Mouse (Mus musculus): ENCODE data around the gene Gmds. TPM values are rescaled to one million over a fixed set of nuclear protein-coding genes. Genes with fewer than 3 reads are reported as not detected.
A peak's percentile ranks its signal among the peaks of the same experiment; 100 is the strongest.

Gmds gene
- polyA plus RNA-seq, 1 experiment, result 10.6 TPM

DNA sequence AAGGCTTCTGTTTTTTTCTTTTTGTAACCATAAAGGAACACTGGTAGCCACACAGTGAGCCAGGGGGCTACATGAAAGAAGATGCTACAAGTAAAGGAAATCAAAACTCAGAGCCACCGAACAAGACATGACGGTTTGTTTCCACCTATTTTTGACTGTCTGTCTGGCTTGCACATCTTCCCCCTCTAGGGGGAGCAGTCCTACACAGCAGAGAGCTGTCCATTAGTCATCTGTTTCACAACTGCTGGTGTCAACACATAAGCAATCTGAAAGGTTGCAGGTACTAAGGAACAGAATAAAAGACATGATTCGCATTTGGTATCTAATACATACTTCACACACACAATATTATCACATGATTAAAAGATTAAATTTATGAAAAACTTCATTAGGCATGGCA is 25.9 kb downstream of the Gmds start:
- no peak overlapping the region for H3K27ac ChIP-seq (ENCODE audit: insufficient read depth, low read length)
- no peak overlapping the region for H3K4me3 ChIP-seq (ENCODE audit: low read depth, low read length)
- H3K9me3 ChIP-seq (replicated peaks; ENCODE audit: control insufficient read depth, insufficient read depth, low read length, poor library complexity, severe bottlenecking), result no peaks in the 10 kb centered on the region
- no peak overlapping the region for H3K9ac ChIP-seq (ENCODE audit: low read depth, poor library complexity, severe bottlenecking)
- H3K27me3 ChIP-seq (ENCODE audit: control insufficient read depth, insufficient read depth, low read length, poor library complexity, severe bottlenecking), result no peaks in the 10 kb centered on the region
- TF ChIP-seq POLR2A (IDR thresholded peaks at IDR 0.05; ENCODE audit: insufficient read depth, low read length) (no peak), CTCF (IDR thresholded peaks at IDR 0.05; ENCODE audit: low read depth, low read length) (peak; percentile 13)
- no peaks in the 10 kb centered on the region for H3K36me3 ChIP-seq (ENCODE audit: control insufficient read depth, insufficient read depth, low read length, poor library complexity, severe bottlenecking)
- no peaks in the 10 kb centered on the region for H3K4me1 ChIP-seq (ENCODE audit: control insufficient read depth, insufficient read depth, low read length)

DNA sequence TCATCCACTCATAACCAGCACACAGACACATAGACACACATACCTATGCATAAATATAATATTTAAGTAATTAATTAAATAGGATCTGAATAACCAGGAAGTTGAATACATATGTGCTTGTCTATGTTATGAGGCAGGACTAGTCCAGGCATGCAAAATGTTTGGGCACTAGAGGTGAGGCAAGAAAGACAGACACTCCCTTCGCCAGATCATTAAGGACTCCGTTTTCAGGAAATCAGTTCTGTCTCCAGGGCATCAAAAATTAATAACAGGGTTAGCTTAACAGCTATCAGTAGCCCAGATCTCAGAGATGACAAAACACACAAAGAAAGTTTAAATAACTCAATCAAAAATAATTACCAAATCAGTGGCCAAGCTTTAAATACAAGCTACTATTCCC is 27.1 kb downstream of the Gmds start:
- Histone ChIP-seq H3K4me3 (ENCODE audit: low read depth, low read length) (no peak overlapping the region), H3K27ac (ENCODE audit: insufficient read depth, low read length) (no peak overlapping the region), H3K9me3 (replicated peaks; ENCODE audit: control insufficient read depth, insufficient read depth, low read length, poor library complexity, severe bottlenecking) (peaks cover 4% of the 10 kb centered on the region; the same call in 1 of the 2 replicates), H3K27me3 (ENCODE audit: control insufficient read depth, insufficient read depth, low read length, poor library complexity, severe bottlenecking) (no peaks in the 10 kb centered on the region), H3K9ac (ENCODE audit: low read depth, poor library complexity, severe bottlenecking) (no peak overlapping the region), H3K36me3 (ENCODE audit: control insufficient read depth, insufficient read depth, low read length, poor library complexity, severe bottlenecking) (no peaks in the 10 kb centered on the region), H3K4me1 (ENCODE audit: control insufficient read depth, insufficient read depth, low read length) (no peaks in the 10 kb centered on the region)
- TF ChIP-seq EP300 (IDR thresholded peaks at IDR 0.05; ENCODE audit: insufficient read depth, low read depth, low read length), result no peak
- TF ChIP-seq CTCF (IDR thresholded peaks at IDR 0.05; ENCODE audit: low read depth, low read length), result no peak
- TF ChIP-seq POLR2A (IDR thresholded peaks at IDR 0.05; ENCODE audit: insufficient read depth, low read length), result no peak

DNA sequence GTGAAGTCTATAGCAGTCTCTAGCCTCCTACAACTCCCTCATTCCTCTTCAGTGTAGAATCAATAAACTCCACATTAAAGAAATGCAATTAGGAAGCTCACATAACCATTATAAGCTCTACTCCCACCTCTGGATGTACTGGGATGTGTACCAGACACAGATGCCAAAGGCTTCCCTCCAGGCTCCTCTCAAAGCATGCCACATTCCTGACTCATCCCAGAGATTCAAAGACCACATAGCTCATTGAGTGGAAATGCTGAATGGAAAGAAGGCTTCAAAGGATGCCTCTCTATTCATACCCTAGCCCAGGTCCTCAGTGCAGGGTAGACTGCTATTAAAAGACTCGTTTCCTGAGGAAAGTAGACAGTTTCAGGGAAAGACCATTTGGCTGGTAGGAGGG is 40.1 kb downstream of the Gmds start:
- Histone ChIP-seq H3K27ac (ENCODE audit: insufficient read depth, low read length) (no peak overlapping the region), H3K4me3 (ENCODE audit: low read depth, low read length) (no peak overlapping the region), H3K9ac (ENCODE audit: low read depth, poor library complexity, severe bottlenecking) (no peak overlapping the region), H3K36me3 (ENCODE audit: control insufficient read depth, insufficient read depth, low read length, poor library complexity, severe bottlenecking) (no peaks in the 10 kb centered on the region), H3K4me1 (ENCODE audit: control insufficient read depth, insufficient read depth, low read length) (no peaks in the 10 kb centered on the region), H3K27me3 (ENCODE audit: control insufficient read depth, insufficient read depth, low read length, poor library complexity, severe bottlenecking) (no peaks in the 10 kb centered on the region), H3K9me3 (replicated peaks; ENCODE audit: control insufficient read depth, insufficient read depth, low read length, poor library complexity, severe bottlenecking) (peaks cover 14% of the 10 kb centered on the region)
- TF ChIP-seq EP300 (IDR thresholded peaks at IDR 0.05; ENCODE audit: insufficient read depth, low read depth, low read length) (no peak), POLR2A (IDR thresholded peaks at IDR 0.05; ENCODE audit: insufficient read depth, low read length) (no peak), CTCF (IDR thresholded peaks at IDR 0.05; ENCODE audit: low read depth, low read length) (no peak)

DNA sequence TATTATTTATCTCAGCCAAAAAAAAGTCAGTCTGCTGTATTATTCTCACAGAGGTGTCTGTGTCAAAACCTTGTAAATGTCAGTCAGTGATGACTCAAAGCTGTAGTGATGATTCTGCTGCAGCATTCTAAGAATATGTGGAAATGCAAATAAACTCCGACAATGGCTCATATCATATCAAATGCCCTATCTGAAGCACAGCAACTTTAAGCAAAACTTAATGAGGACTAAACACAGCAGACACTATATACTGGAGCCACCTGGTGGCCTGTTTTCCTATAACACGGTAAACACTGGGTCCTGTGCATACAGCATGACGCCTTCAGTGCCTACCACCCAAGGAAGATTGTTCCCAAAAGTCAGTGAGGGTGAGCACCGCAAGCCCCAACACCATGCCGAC is 41.1 kb downstream of the Gmds start:
- Histone ChIP-seq H3K36me3 (ENCODE audit: control insufficient read depth, insufficient read depth, low read length, poor library complexity, severe bottlenecking) (no peaks in the 10 kb centered on the region), H3K27ac (ENCODE audit: insufficient read depth, low read length) (no peak overlapping the region), H3K4me3 (ENCODE audit: low read depth, low read length) (no peak overlapping the region), H3K4me1 (ENCODE audit: control insufficient read depth, insufficient read depth, low read length) (no peaks in the 10 kb centered on the region), H3K27me3 (ENCODE audit: control insufficient read depth, insufficient read depth, low read length, poor library complexity, severe bottlenecking) (no peaks in the 10 kb centered on the region), H3K9ac (ENCODE audit: low read depth, poor library complexity, severe bottlenecking) (no peak overlapping the region), H3K9me3 (replicated peaks; ENCODE audit: control insufficient read depth, insufficient read depth, low read length, poor library complexity, severe bottlenecking) (peaks cover 14% of the 10 kb centered on the region)
- no peak for TF ChIP-seq POLR2A (IDR thresholded peaks at IDR 0.05; ENCODE audit: insufficient read depth, low read length)
- no peak for TF ChIP-seq EP300 (IDR thresholded peaks at IDR 0.05; ENCODE audit: insufficient read depth, low read depth, low read length)
- TF ChIP-seq CTCF (IDR thresholded peaks at IDR 0.05; ENCODE audit: low read depth, low read length), result peak; percentile 4

DNA sequence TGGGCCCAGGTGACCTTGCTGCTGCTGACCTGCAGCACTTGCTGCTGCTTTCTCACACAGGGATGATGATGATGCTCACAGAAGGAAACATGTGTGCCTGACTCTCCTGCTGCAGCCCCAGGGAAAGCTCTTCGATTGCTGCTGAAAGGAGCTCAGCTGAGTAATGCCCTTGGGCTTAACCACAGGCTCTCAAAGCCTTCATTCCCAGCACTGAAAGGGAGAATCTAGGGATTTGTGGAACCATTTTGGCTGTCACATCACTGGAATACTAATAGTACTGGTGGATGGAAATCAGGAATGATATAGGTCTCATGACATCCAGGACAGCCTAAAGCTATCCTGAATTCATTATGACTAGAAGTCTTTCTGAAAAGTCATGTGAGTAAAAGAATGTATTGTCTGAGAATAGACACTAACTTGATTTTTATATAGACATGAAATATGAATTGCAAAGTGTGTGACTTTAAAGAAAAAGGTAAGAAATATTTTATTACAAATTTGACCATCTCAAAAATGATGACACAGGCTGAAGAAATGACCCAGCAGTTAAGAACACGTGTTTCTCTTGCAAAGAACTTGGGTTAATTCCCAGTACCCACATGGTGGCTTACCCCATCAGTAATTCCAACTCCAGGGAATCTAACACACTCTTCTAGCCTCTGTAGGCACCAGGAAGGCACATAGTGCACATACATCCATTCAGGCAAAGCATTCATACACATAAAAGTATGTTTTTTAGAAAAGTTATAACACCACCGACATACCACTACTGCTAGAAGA is 43.9 kb downstream of the Gmds start:
- H3K4me3 ChIP-seq (ENCODE audit: low read depth, low read length), result no peak overlapping the region
- no peaks in the 10 kb centered on the region for H3K36me3 ChIP-seq (ENCODE audit: control insufficient read depth, insufficient read depth, low read length, poor library complexity, severe bottlenecking)
- no peaks in the 10 kb centered on the region for H3K9me3 ChIP-seq (replicated peaks; ENCODE audit: control insufficient read depth, insufficient read depth, low read length, poor library complexity, severe bottlenecking)
- no peak overlapping the region for H3K9ac ChIP-seq (ENCODE audit: low read depth, poor library complexity, severe bottlenecking)
- no peaks in the 10 kb centered on the region for H3K4me1 ChIP-seq (ENCODE audit: control insufficient read depth, insufficient read depth, low read length)
- TF ChIP-seq EP300 (IDR thresholded peaks at IDR 0.05; ENCODE audit: insufficient read depth, low read depth, low read length) (no peak), CTCF (IDR thresholded peaks at IDR 0.05; ENCODE audit: low read depth, low read length) (no peak), POLR2A (IDR thresholded peaks at IDR 0.05; ENCODE audit: insufficient read depth, low read length) (no peak)
- no peak overlapping the region for H3K27ac ChIP-seq (ENCODE audit: insufficient read depth, low read length)
- H3K27me3 ChIP-seq (ENCODE audit: control insufficient read depth, insufficient read depth, low read length, poor library complexity, severe bottlenecking), result no peaks in the 10 kb centered on the region

DNA sequence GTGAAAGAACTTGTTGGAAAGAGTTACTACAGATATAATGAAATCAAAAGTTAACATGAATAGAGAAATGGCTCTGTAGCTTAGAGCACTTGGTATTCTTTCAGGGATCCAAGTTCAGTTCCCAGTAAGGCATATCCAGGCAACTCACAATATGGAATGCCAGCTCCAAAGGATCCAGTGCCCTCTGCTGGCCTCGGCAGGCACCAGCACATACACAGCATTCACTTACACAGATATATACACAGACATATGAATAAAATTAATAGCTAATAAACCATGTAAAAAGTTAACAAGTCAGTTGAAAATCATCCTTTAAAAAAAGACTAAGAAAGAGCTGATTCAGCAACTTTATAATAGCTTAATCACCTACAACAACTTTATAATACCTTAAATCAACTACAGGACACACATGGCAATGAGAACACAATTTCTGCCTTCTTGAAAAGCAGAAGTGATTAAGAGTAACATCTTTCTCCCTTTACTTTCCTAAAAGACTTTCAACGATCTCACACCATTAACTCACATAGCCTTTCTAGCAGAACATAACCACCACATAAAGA is 65.5 kb downstream of the Gmds start:
- Histone ChIP-seq H3K9me3 (replicated peaks; ENCODE audit: control insufficient read depth, insufficient read depth, low read length, poor library complexity, severe bottlenecking) (no peaks in the 10 kb centered on the region), H3K27me3 (ENCODE audit: control insufficient read depth, insufficient read depth, low read length, poor library complexity, severe bottlenecking) (no peaks in the 10 kb centered on the region), H3K9ac (ENCODE audit: low read depth, poor library complexity, severe bottlenecking) (no peak overlapping the region), H3K27ac (ENCODE audit: insufficient read depth, low read length) (no peak overlapping the region), H3K4me1 (ENCODE audit: control insufficient read depth, insufficient read depth, low read length) (no peaks in the 10 kb centered on the region), H3K36me3 (ENCODE audit: control insufficient read depth, insufficient read depth, low read length, poor library complexity, severe bottlenecking) (no peaks in the 10 kb centered on the region), H3K4me3 (ENCODE audit: low read depth, low read length) (no peak overlapping the region)
- no peak for TF ChIP-seq EP300 (IDR thresholded peaks at IDR 0.05; ENCODE audit: insufficient read depth, low read depth, low read length)
- TF ChIP-seq CTCF (IDR thresholded peaks at IDR 0.05; ENCODE audit: low read depth, low read length), result peak; percentile 54

Measured in ES-Bruce4 (cell line).